8 mouse cellular contexts compared by ENCODE assay signal in genomic region chr3:61365779-61366373, GRCm38 (mm10). TPM values are rescaled to one million over a fixed set of nuclear protein-coding genes. Genes with fewer than 3 reads are reported as not detected.
A peak's percentile ranks its signal among the peaks of the same experiment; 100 is the strongest.
DNase-seq lines count a peak whose midpoint lies in the region; ATAC-seq and TF ChIP-seq lines count a peak whose summit lies in the region.

Gene B430305J03Rik, minus strand, starts transcription at chr3:61365951.

- H3K27ac ChIP-seq in cerebellum, adult 2 months (ENCODE audit: insufficient read depth, low read length) = no peak within 1 kb of the TSS
- peak within 1 kb of the TSS; percentile 96 for H3K27ac ChIP-seq in embryonic facial prominence, embryonic 13.5 days
- peak within 1 kb of the TSS; percentile 87 for H3K27ac ChIP-seq in hindbrain, embryonic 11.5 days (ENCODE audit: low read depth, low read length)
- H3K27ac ChIP-seq in liver, embryonic 14.5 days = no peak within 1 kb of the TSS
- H3K27ac ChIP-seq in neural tube, embryonic 14.5 days (ENCODE audit: low read depth, low read length) = peak within 1 kb of the TSS; percentile 84

- no peak for DNase-seq in cerebellum, adult 2 months
- no peak for DNase-seq in cerebellum, postnatal 25 days
- peak; percentile 40 to 45 for DNase-seq in B cell, adult 2 months
- DNase-seq in hindbrain, embryonic 11.5 days (ENCODE audit: low spot score) = peak; percentile 13
- DNase-seq in liver, embryonic 14.5 days (ENCODE audit: low read depth in 3 of 3, low spot score in 3 of 3) = no peak
- no peak for DNase-seq in urinary bladder, adult 2 months (ENCODE audit: low spot score)

- no peaks in the 10 kb centered on the region for H3K27me3 ChIP-seq in cerebellum, adult 2 months (ENCODE audit: control insufficient read depth, insufficient read depth, low read length)
- no peaks in the 10 kb centered on the region for H3K27me3 ChIP-seq in embryonic facial prominence, embryonic 13.5 days
- no peaks in the 10 kb centered on the region for H3K27me3 ChIP-seq in hindbrain, embryonic 11.5 days (ENCODE audit: control insufficient read depth, insufficient read depth, low read length)
- no peaks in the 10 kb centered on the region for H3K27me3 ChIP-seq in liver, embryonic 14.5 days (ENCODE audit: control insufficient read depth, insufficient read depth, low read length)
- H3K27me3 ChIP-seq in neural tube, embryonic 14.5 days (ENCODE audit: control insufficient read depth, insufficient read depth, low read length) = no peaks in the 10 kb centered on the region

- H3K36me3 ChIP-seq in embryonic facial prominence, embryonic 13.5 days = peaks cover 9% of the 10 kb centered on the region; the same call in 1 of the 2 replicates
- no peaks in the 10 kb centered on the region for H3K36me3 ChIP-seq in hindbrain, embryonic 11.5 days (ENCODE audit: control insufficient read depth, insufficient read depth, low read length)
- no peaks in the 10 kb centered on the region for H3K36me3 ChIP-seq in liver, embryonic 14.5 days (replicated peaks; ENCODE audit: control insufficient read depth, insufficient read depth, low read depth)
- no peaks in the 10 kb centered on the region for H3K36me3 ChIP-seq in neural tube, embryonic 14.5 days (ENCODE audit: control insufficient read depth, insufficient read depth, low read length)

- peak within 1 kb of the TSS; percentile 92 for H3K9ac ChIP-seq in embryonic facial prominence, embryonic 13.5 days
- peak within 1 kb of the TSS; percentile 80 for H3K9ac ChIP-seq in hindbrain, embryonic 11.5 days (ENCODE audit: low read depth, low read length)
- H3K9ac ChIP-seq in liver, embryonic 14.5 days (replicated peaks) = peak within 1 kb of the TSS; percentile 77
- peak within 1 kb of the TSS; percentile 83 for H3K9ac ChIP-seq in neural tube, embryonic 14.5 days (replicated peaks; ENCODE audit: low read depth, low read length)

- peak within 1 kb of the TSS; percentile 54 for H3K4me3 ChIP-seq in cerebellum, adult 2 months (replicated peaks; ENCODE audit: insufficient read depth, low read depth, low read length)
- peak within 1 kb of the TSS; percentile 89 for H3K4me3 ChIP-seq in embryonic facial prominence, embryonic 13.5 days
- H3K4me3 ChIP-seq in hindbrain, embryonic 11.5 days (ENCODE audit: low read depth, low read length) = peak within 1 kb of the TSS; percentile 68
- H3K4me3 ChIP-seq in liver, embryonic 14.5 days (ENCODE audit: insufficient read depth in 1 of 2, low read depth in 2 of 2, low read length in 2 of 2) = peak within 1 kb of the TSS; percentile 77 to 78
- peak within 1 kb of the TSS; percentile 96 for H3K4me3 ChIP-seq in neural tube, embryonic 14.5 days (ENCODE audit: low read depth, low read length)

- no peaks in the 10 kb centered on the region for H3K4me1 ChIP-seq in cerebellum, adult 2 months (ENCODE audit: control insufficient read depth, insufficient read depth, low read length)
- peaks cover 20% of the 10 kb centered on the region for H3K4me1 ChIP-seq in embryonic facial prominence, embryonic 13.5 days
- H3K4me1 ChIP-seq in hindbrain, embryonic 11.5 days (replicated peaks; ENCODE audit: control insufficient read depth, insufficient read depth, low read length) = no peaks in the 10 kb centered on the region
- peaks cover 0 to 2% of the 10 kb centered on the region in 2 experiments; a peak in 3 of 4 replicates for H3K4me1 ChIP-seq in liver, embryonic 14.5 days (replicated peaks; ENCODE audit: control insufficient read depth in 2 of 2, insufficient read depth in 2 of 2, low read length in 1 of 2)
- peaks cover 12% of the 10 kb centered on the region; the same call in 1 of the 2 replicates for H3K4me1 ChIP-seq in neural tube, embryonic 14.5 days (ENCODE audit: control insufficient read depth, insufficient read depth, low read length)

- peak within 1 kb of the TSS; percentile 86 for H3K4me2 ChIP-seq in embryonic facial prominence, embryonic 13.5 days
- peak within 1 kb of the TSS; percentile 77 for H3K4me2 ChIP-seq in hindbrain, embryonic 11.5 days (replicated peaks; ENCODE audit: low read depth, low read length)
- H3K4me2 ChIP-seq in liver, embryonic 14.5 days (ENCODE audit: low read depth) = peak within 1 kb of the TSS; percentile 89
- H3K4me2 ChIP-seq in neural tube, embryonic 14.5 days (ENCODE audit: low read depth, low read length) = peak within 1 kb of the TSS; percentile 66

- no peak for TF ChIP-seq EP300 in liver, embryonic 14.5 days (IDR thresholded peaks at IDR 0.05; ENCODE audit: low read depth)

- TF ChIP-seq CTCF in cerebellum, adult 2 months (IDR thresholded peaks at IDR 0.05; ENCODE audit: borderline replicate concordance, insufficient read depth, low read depth, low read length) = no peak
- no peak for TF ChIP-seq CTCF in liver, embryonic 14.5 days (IDR thresholded peaks at IDR 0.05; ENCODE audit: low read depth)

- ATAC-seq in embryonic facial prominence, embryonic 13.5 days (ENCODE audit: insufficient number of reproducible peaks, insufficient read depth, low FRiP score, low TSS enrichment, low read depth) = no peak
- ATAC-seq in hindbrain, embryonic 11.5 days (ENCODE audit: low FRiP score) = no peak
- no peak for ATAC-seq in liver, embryonic 14.5 days (ENCODE audit: insufficient read depth)
- no peak for ATAC-seq in neural tube, embryonic 14.5 days (ENCODE audit: low read depth)

- H3K9me3 ChIP-seq in embryonic facial prominence, embryonic 13.5 days = no peaks in the 10 kb centered on the region
- no peaks in the 10 kb centered on the region for H3K9me3 ChIP-seq in hindbrain, embryonic 11.5 days (ENCODE audit: control insufficient read depth, low read length)
- no peaks in the 10 kb centered on the region for H3K9me3 ChIP-seq in liver, embryonic 14.5 days (ENCODE audit: control insufficient read depth, low read length)
- no peaks in the 10 kb centered on the region for H3K9me3 ChIP-seq in neural tube, embryonic 14.5 days (ENCODE audit: control insufficient read depth, low read length)

- TF ChIP-seq POLR2A in cerebellum, adult 2 months (IDR thresholded peaks at IDR 0.05; ENCODE audit: borderline replicate concordance, insufficient read depth, low read length) = no peak

- 4% methylated on average over 10 of the region's 10 CpGs for WGBS in cerebellum, adult 2 months
- WGBS in embryonic facial prominence, embryonic 13.5 days = under 1% methylated on average over 10 of the region's 10 CpGs
- 3% methylated on average over 10 of the region's 10 CpGs for WGBS in hindbrain, embryonic 11.5 days
- 5% methylated on average over 10 of the region's 10 CpGs for WGBS in liver, embryonic 14.5 days (ENCODE audit: insufficient replicate concordance)
- WGBS in neural tube, embryonic 14.5 days = 5% methylated on average over 10 of the region's 10 CpGs

RNA-seq across cellular contexts. Expression of gene B430305J03Rik, which starts in this region (rescaled TPM):
- 0.22 and 0.44 TPM in 2 replicates for polyA plus RNA-seq in cerebellum, adult 2 months (2012; rRNA removed)
- not detected in 2 replicates for polyA plus RNA-seq in embryonic facial prominence, embryonic 13.5 days (2015; fragmentation: Nextera tagmentation; extraction: Ambion mirVana)
- polyA plus RNA-seq in hindbrain, embryonic 11.5 days (2014; fragmentation: Nextera tagmentation; extraction: Ambion mirVana) = not detected in 2 replicates
- polyA plus RNA-seq in liver, embryonic 14.5 days (2012; rRNA removed) = 0.03 and 0.04 TPM in 2 replicates
- polyA plus RNA-seq in liver, embryonic 14.5 days (2014; fragmentation: Nextera tagmentation; extraction: Ambion mirVana) = not detected in 2 replicates
- polyA plus RNA-seq in neural tube, embryonic 14.5 days (2014; fragmentation: Nextera tagmentation; extraction: Ambion mirVana) = not detected in 2 replicates
- 0.22 and 0.35 TPM in 2 replicates for polyA plus RNA-seq in urinary bladder, adult 2 months (2012; rRNA removed)

Comparison
In these comparisons a context has a peak if more than half of its experiments do, and no peak if none do; other contexts are left out.
1. Peak in DNase-seq, H3K4me3 ChIP-seq, H3K27ac ChIP-seq, H3K9ac ChIP-seq and H3K4me2 ChIP-seq in hindbrain, embryonic 11.5 days; RNA of the gene not detected or under 1 TPM.
2. DNase-seq: peak in B cell, adult 2 months (2 of 2); none in cerebellum, adult 2 months (0 of 2), cerebellum, postnatal 25 days (0 of 2), liver, embryonic 14.5 days (0 of 3) and urinary bladder, adult 2 months (single experiment).
3. H3K27ac ChIP-seq: peak in embryonic facial prominence, embryonic 13.5 days (single experiment) and neural tube, embryonic 14.5 days (single experiment); none in cerebellum, adult 2 months (single experiment) and liver, embryonic 14.5 days (single experiment).
4. Peak in every context shown above with its lines, with median percentiles within 50 percentile points of each other: H3K4me3 ChIP-seq, H3K4me2 ChIP-seq and H3K9ac ChIP-seq.